Mouse (Mus musculus): Measurements from ENCODE around the gene Pdap1.
"Not testable (repeated sequence)": the region's sequence is repeated elsewhere in the genome, so short reads cannot be mapped to it uniquely, and the experiment has no call there.

The Pdap1 gene

GRCm38 (mm10) chr5:145139571-145140519, at the start of gene Pdap1, which contains the start of gene Bud31:
TSS of gene Pdap1 (minus strand) at chr5:145140238.
TSS of gene Bud31 (plus strand) at chr5:145140362.
- peak; percentile 70 for DNase-seq (ENCODE audit: extremely low read depth, low read depth)

DNA sequence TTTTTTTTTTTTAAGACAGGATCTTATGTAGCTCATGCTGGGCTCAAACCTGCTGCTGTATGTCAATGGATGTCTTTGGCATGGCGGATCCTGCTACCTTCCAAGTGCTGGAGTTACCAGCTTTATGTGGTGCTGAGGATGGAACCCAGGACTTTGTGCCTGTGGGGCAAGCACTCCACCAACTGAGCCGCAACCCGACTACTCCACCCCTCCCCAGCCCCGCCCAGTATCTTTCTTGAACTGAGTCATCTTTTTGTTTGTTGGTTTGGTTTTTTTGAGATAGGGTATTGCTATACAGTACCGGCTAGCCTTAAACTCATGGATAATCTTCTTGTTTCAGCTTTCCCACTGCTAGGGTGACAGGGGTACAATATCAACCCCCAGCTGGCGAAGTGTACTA, 49.4 kb upstream of the Pdap1 start:
- no peak for DNase-seq (ENCODE audit: extremely low read depth, low read depth)

DNA sequence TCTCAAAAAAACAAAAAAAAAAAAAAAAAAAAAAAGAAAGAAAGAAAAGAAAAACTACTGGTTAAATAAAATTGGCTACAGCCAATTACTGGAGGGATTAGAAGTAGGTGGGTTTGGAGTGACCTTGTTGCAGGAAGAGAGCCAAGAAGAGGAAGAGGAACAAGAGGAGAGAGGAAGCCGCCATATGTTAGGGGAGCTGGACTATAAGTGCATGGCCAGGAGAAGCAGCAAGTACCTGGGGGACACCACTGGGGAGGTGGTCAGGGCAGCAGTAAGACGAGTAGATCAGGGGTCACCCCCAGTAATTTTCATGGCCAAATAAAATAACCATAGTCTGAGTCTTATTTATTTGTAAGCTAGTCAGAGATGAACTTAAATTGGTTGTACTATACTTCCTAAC, 45.2 kb upstream of the Pdap1 start:
- DNase-seq (ENCODE audit: extremely low read depth, low read depth) = no peak

- DNase-seq (ENCODE audit: extremely low read depth, low read depth) = no peak
Measured at GRCm38 (mm10) chr5:145178461-145178980, 38.5 kb upstream of the Pdap1 start.

DNA sequence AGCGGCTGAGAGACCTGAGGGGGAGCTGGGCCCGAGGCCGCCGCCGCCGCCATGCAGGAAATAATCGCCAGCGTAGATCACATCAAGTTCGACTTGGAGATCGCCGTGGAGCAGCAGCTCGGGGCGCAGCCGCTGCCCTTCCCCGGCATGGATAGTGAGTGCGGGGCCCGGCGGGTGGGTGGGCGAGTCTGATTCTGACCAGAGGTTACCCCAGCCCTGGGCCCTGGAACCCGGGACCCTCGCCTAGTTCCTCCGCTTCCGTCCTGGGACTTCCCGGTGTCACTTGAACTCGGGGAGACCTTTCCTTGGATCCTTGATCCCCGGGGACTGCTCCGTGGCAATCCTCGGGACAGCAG, 27.2 kb upstream of the Pdap1 start:
- DNase-seq (ENCODE audit: extremely low read depth, low read depth) = no peak

- DNase-seq (ENCODE audit: extremely low read depth, low read depth) = peak; percentile 97
Measured at GRCm38 (mm10) chr5:145166536-145167305, 26.7 kb upstream of the Pdap1 start, which contains the start of the genes Ptcd1 and Cpsf4. TSS of gene Ptcd1 (minus strand) at chr5:145167108. TSS of gene Cpsf4 (plus strand) at chr5:145167213.

- DNase-seq (ENCODE audit: extremely low read depth, low read depth) = no peak
Measured at GRCm38 (mm10) chr5:145165184-145165583, 25.1 kb upstream of the Pdap1 start.

- DNase-seq (ENCODE audit: extremely low read depth, low read depth) = no peak
Measured at GRCm38 (mm10) chr5:145164710-145165109, 24.7 kb upstream of the Pdap1 start.

GRCm38 (mm10) chr5:145161361-145161760, 21.3 kb upstream of the Pdap1 start:
- no peak for DNase-seq (ENCODE audit: extremely low read depth, low read depth)

DNA sequence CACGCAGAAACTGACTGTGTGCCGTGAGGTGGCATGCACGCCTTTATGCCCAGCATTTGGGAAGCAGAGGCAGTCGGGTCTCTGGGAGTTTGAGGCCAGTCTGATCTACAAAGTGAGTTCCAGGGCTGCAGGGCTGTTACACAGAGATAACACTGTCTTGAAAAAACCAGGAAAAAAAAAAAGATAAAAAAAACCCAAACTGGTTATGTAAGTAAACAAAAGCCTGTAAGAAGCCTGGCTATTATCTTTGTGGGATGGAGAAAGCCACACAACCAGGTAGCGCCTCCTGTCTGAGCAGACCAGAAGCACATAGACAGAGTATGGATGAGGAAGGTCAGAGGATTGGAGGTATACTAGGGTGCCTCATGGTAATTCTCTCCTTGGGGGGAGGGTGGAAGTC, 12.7 kb upstream of the Pdap1 start:
- peak; percentile 46 for DNase-seq (ENCODE audit: extremely low read depth, low read depth)

GRCm38 (mm10) chr5:145149294-145149693, 9.3 kb upstream of the Pdap1 start:
- peak; percentile 17 for DNase-seq (ENCODE audit: extremely low read depth, low read depth)

- no peak for DNase-seq (ENCODE audit: extremely low read depth, low read depth)
Measured at GRCm38 (mm10) chr5:145147748-145148147, 7.7 kb upstream of the Pdap1 start.

- DNase-seq (ENCODE audit: extremely low read depth, low read depth) = no peak
Measured at GRCm38 (mm10) chr5:145140611-145141010, 573 bp upstream of the Pdap1 start.

GRCm38 (mm10) chr5:145138836-145139235, 1.2 kb downstream of the Pdap1 start:
- no peak for DNase-seq (ENCODE audit: extremely low read depth, low read depth)

GRCm38 (mm10) chr5:145133275-145133674, 6.8 kb downstream of the Pdap1 start:
- not testable (repeated sequence) for DNase-seq (ENCODE audit: extremely low read depth, low read depth)

GRCm38 (mm10) chr5:145130995-145131394, 9.0 kb downstream of the Pdap1 start:
- DNase-seq (ENCODE audit: extremely low read depth, low read depth) = no peak

DNA sequence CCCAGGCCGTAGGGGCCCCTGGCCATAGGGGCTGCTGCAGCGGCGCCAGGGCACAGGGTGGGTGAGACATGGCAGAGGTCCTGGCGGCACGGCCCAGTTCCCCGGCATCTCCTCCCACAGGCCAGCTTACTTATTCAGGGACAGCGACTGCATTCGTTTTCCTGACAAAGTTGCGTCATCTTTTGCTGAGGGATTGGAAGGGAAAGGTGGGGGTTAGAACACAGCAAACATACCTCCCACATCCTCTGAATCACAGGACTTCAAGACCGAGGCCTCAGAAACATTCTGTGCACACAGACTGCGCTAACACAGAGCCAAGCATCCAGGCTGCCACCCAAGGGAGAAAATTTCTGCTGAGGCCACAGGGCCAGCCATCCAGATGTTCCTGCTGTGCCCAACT, 9.8 kb downstream of the Pdap1 start:
- no peak for DNase-seq (ENCODE audit: extremely low read depth, low read depth)

DNA sequence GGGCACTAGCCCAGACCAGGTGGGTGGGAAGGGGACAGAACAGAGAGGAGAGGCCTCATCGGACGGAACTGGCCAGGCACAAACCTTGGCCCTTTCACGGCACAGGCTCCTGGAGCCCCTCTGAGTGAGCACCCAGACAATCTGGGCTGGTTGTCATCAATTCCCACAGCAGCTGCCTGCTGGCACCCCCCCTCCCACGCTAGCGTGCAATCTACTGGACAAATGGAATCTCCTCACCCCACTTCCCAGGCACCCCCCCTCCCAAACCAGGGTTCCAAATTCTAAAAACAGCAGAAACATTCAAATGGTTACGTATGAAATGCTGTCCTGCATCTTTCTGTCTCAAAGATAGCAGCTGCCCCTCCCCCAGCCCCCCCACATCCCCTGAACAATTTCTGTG, 10.3 kb downstream of the Pdap1 start:
- not testable (repeated sequence) for DNase-seq (ENCODE audit: extremely low read depth, low read depth)

DNA sequence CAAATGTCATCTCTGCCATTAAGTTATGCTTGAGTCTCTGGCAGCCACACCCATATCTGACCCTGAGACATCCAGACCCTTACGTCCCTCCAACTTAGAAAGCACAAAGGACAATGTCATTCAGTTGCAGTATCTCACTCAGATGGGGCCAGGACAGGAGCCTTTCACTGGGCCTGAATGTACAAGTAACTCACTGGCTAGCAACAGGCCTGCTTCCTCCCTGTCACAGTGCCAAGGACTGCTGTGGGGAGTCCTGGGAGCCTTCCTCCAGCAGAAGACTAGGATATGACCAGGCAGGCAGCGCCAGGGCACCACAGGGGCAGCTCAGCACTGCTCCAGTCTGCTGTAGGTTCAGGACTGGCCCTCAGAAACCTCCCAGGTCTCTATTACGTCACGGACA, 10.9 kb downstream of the Pdap1 start:
- no peak for DNase-seq (ENCODE audit: extremely low read depth, low read depth)

GRCm38 (mm10) chr5:145126580-145126979, 13.5 kb downstream of the Pdap1 start:
- DNase-seq (ENCODE audit: extremely low read depth, low read depth) = no peak

DNA sequence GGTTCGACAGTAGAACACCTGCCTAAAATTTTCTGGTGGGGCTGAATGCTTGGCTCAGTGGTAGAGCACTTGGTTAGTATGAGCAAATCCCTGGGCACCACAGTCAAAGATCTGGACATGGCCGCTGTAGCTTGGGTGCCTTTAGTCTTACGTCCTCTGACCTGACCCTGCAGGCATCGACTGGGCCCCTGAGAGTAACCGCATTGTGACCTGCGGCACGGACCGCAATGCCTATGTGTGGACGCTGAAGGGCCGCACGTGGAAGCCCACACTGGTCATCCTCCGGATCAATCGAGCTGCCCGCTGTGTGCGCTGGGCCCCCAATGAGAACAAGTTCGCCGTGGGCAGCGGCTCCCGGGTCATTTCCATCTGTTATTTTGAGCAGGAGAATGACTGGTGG, 16.6 kb downstream of the Pdap1 start:
- DNase-seq (ENCODE audit: extremely low read depth, low read depth) = no peak

DNA sequence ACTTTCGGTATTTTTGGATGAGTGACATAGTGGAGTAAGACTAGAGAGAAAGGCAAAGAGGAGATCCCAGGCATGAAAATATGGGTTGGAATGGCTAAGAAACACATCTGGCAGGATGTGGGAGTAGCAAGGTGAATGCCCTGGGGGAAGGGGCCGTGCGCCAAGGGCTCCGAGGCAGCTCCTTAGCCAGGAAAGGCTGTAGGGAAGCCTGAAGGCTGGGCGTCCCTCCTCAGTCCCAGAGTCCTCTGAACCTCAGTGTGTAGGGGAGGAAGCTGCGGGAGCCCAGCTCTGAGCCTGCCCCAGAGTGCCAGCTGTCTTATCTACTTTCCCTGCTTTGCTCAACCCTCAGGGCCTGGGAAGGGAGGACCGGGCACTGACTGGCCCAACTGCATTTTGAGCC, 19.1 kb downstream of the Pdap1 start:
- DNase-seq (ENCODE audit: extremely low read depth, low read depth) = no peak
